9 mouse cellular contexts compared by ENCODE assay signal in genomic region chr10:77969973-77970325, GRCm38 (mm10). TPM values are rescaled to one million over a fixed set of nuclear protein-coding genes. Genes with fewer than 3 reads are reported as not detected.
DNase-seq lines count a peak whose midpoint lies in the region; ATAC-seq and TF ChIP-seq lines count a peak whose summit lies in the region.
"Had no signal": no experiment of that assay in that cellular context is flagged by ENCODE, and none has a peak within 500 bp of the region (broad histone marks: within the 10 kb centered on the region; RNA-seq: fewer than 3 reads in every experiment).

No protein-coding gene starts in this region.

- WGBS in kidney, postnatal 0 days, result 14% methylated on average over 8 of the region's 8 CpGs
- 17% methylated on average over 8 of the region's 8 CpGs for WGBS in embryonic facial prominence, embryonic 15.5 days
- 12% methylated on average over 8 of the region's 8 CpGs for WGBS in limb, embryonic 11.5 days
- WGBS in neural tube, embryonic 14.5 days, result 16% methylated on average over 8 of the region's 8 CpGs

- no peak for ATAC-seq in kidney, postnatal 0 days (replicated peaks; ENCODE audit: low FRiP score, low read depth)
- ATAC-seq in embryonic facial prominence, embryonic 15.5 days (ENCODE audit: insufficient number of reproducible peaks, low FRiP score, low TSS enrichment, low read depth), result no peak
- ATAC-seq in limb, embryonic 11.5 days (ENCODE audit: insufficient number of reproducible peaks, low FRiP score, low TSS enrichment, low read depth), result no peak; the same call in 1 of the 2 replicates
- ATAC-seq in neural tube, embryonic 14.5 days (ENCODE audit: low read depth), result peak; percentile 36; the same call in 1 of the 2 replicates
- ATAC-seq: Patski had no signal

- H3K27me3 ChIP-seq in kidney, postnatal 0 days (ENCODE audit: insufficient read depth, low read length), result 0 out of 2 replicates have a peak, but pooled peaks cover 3% of the 10 kb centered on the region
- H3K27me3 ChIP-seq in embryonic facial prominence, embryonic 15.5 days, result peaks cover 28% of the 10 kb centered on the region
- H3K27me3 ChIP-seq in limb, embryonic 11.5 days (ENCODE audit: control insufficient read depth, insufficient read depth, low read length), result peaks cover 22% of the 10 kb centered on the region
- 0 out of 2 replicates have a peak, but pooled peaks cover 3% of the 10 kb centered on the region for H3K27me3 ChIP-seq in neural tube, embryonic 14.5 days (ENCODE audit: control insufficient read depth, insufficient read depth, low read length)

- peak overlapping the region; percentile 50 for H3K4me2 ChIP-seq in kidney, postnatal 0 days (ENCODE audit: low read length)
- H3K4me2 ChIP-seq in embryonic facial prominence, embryonic 15.5 days (replicated peaks), result peak overlapping the region; percentile 58
- H3K4me2 ChIP-seq in limb, embryonic 11.5 days (ENCODE audit: low read depth, severe bottlenecking), result peak overlapping the region; percentile 52
- peak overlapping the region; percentile 71 for H3K4me2 ChIP-seq in neural tube, embryonic 14.5 days (ENCODE audit: low read depth, low read length)

- H3K27ac ChIP-seq in kidney, postnatal 0 days, result no peak overlapping the region
- H3K27ac ChIP-seq in embryonic facial prominence, embryonic 15.5 days (replicated peaks), result no peak overlapping the region
- H3K27ac ChIP-seq in limb, embryonic 11.5 days (replicated peaks; ENCODE audit: low read depth, low read length), result no peak overlapping the region
- H3K27ac ChIP-seq in neural tube, embryonic 14.5 days (ENCODE audit: low read depth, low read length), result no peak overlapping the region

- no peak for DNase-seq in kidney, postnatal 0 days (ENCODE audit: low spot score)
- no peak for DNase-seq in kidney, adult 18-20 months
- DNase-seq in limb, embryonic 11.5 days (ENCODE audit: low spot score), result no peak
- DNase-seq in retina, postnatal 1 day, result no peak
- DNase-seq in thymus, postnatal 14 days, result no peak
- no peak for DNase-seq in adrenal gland, adult (ENCODE audit: inconsistent age in 2 of 2, low spot score in 1 of 2)

- no peaks in the 10 kb centered on the region for H3K9me3 ChIP-seq in kidney, postnatal 0 days (replicated peaks; ENCODE audit: low read length)
- no peaks in the 10 kb centered on the region for H3K9me3 ChIP-seq in embryonic facial prominence, embryonic 15.5 days (replicated peaks)
- H3K9me3 ChIP-seq in limb, embryonic 11.5 days (ENCODE audit: control insufficient read depth, low read length), result no peaks in the 10 kb centered on the region
- H3K9me3 ChIP-seq in neural tube, embryonic 14.5 days (ENCODE audit: control insufficient read depth, low read length), result no peaks in the 10 kb centered on the region

- no peaks in the 10 kb centered on the region for H3K36me3 ChIP-seq in kidney, postnatal 0 days (ENCODE audit: insufficient read depth, low read length)
- H3K36me3 ChIP-seq in embryonic facial prominence, embryonic 15.5 days, result no peaks in the 10 kb centered on the region
- no peaks in the 10 kb centered on the region for H3K36me3 ChIP-seq in limb, embryonic 11.5 days (ENCODE audit: control insufficient read depth, insufficient read depth, low read length)
- H3K36me3 ChIP-seq in neural tube, embryonic 14.5 days (ENCODE audit: control insufficient read depth, insufficient read depth, low read length), result no peaks in the 10 kb centered on the region

- no peak overlapping the region; the same call in 1 of the 2 replicates for H3K4me3 ChIP-seq in kidney, postnatal 0 days (replicated peaks; ENCODE audit: low read depth, low read length)
- peak overlapping the region; percentile 32 for H3K4me3 ChIP-seq in embryonic facial prominence, embryonic 15.5 days (replicated peaks)
- H3K4me3 ChIP-seq in limb, embryonic 11.5 days (ENCODE audit: low read depth, low read length), result peak overlapping the region; percentile 25
- peak overlapping the region; percentile 35 for H3K4me3 ChIP-seq in neural tube, embryonic 14.5 days (ENCODE audit: low read depth, low read length)

- 0 out of 2 replicates have a peak, but pooled peaks cover 4% of the 10 kb centered on the region for H3K4me1 ChIP-seq in kidney, postnatal 0 days (replicated peaks; ENCODE audit: insufficient read depth, low read length)
- peaks cover 10% of the 10 kb centered on the region for H3K4me1 ChIP-seq in embryonic facial prominence, embryonic 15.5 days
- H3K4me1 ChIP-seq in limb, embryonic 11.5 days (ENCODE audit: control insufficient read depth, insufficient read depth, low read length), result no peaks in the 10 kb centered on the region
- peaks cover 8% of the 10 kb centered on the region for H3K4me1 ChIP-seq in neural tube, embryonic 14.5 days (ENCODE audit: control insufficient read depth, insufficient read depth, low read length)

- TF ChIP-seq CTCF in kidney, postnatal 0 days (IDR thresholded peaks at IDR 0.05; ENCODE audit: low read depth), result no peak

- H3K9ac ChIP-seq in kidney, postnatal 0 days (ENCODE audit: low read depth, low read length), result no peak overlapping the region
- no peak overlapping the region for H3K9ac ChIP-seq in embryonic facial prominence, embryonic 15.5 days
- peak overlapping the region; percentile 37 for H3K9ac ChIP-seq in limb, embryonic 11.5 days (ENCODE audit: low read length)
- H3K9ac ChIP-seq in neural tube, embryonic 14.5 days (replicated peaks; ENCODE audit: low read depth, low read length), result peak overlapping the region; percentile 46

RNA-seq across cellular contexts. Expression of gene Trpm2, which starts 0.4 kb away (rescaled TPM):
- polyA plus RNA-seq in kidney, postnatal 0 days (2015; fragmentation: Nextera tagmentation; extraction: Ambion mirVana), result 0.20 and 0.40 TPM in 2 replicates
- 0.60 and 0.79 TPM in 2 replicates for polyA plus RNA-seq in embryonic facial prominence, embryonic 15.5 days (2015; fragmentation: Nextera tagmentation; extraction: Ambion mirVana)
- polyA plus RNA-seq in limb, embryonic 11.5 days (2014; fragmentation: Nextera tagmentation; extraction: Ambion mirVana), result 0.10 and 0.27 TPM in 2 replicates
- 6.0 and 9.2 TPM in 2 replicates for polyA plus RNA-seq in neural tube, embryonic 14.5 days (2014; fragmentation: Nextera tagmentation; extraction: Ambion mirVana)

RNA-seq across cellular contexts. Expression of gene 1810043G02Rik, which starts 8.4 kb away (rescaled TPM):
- polyA plus RNA-seq in kidney, postnatal 0 days (2015; fragmentation: Nextera tagmentation; extraction: Ambion mirVana), result 29.8 and 32.0 TPM in 2 replicates
- 31.0 and 32.7 TPM in 2 replicates for polyA plus RNA-seq in embryonic facial prominence, embryonic 15.5 days (2015; fragmentation: Nextera tagmentation; extraction: Ambion mirVana)
- polyA plus RNA-seq in limb, embryonic 11.5 days (2014; fragmentation: Nextera tagmentation; extraction: Ambion mirVana), result 29.5 and 31.0 TPM in 2 replicates
- polyA plus RNA-seq in neural tube, embryonic 14.5 days (2014; fragmentation: Nextera tagmentation; extraction: Ambion mirVana), result 41.3 and 52.6 TPM in 2 replicates

RNA-seq across cellular contexts. Expression of gene Pfkl, which starts 39.9 kb away (rescaled TPM):
- 78.8 and 86.6 TPM in 2 replicates for polyA plus RNA-seq in kidney, postnatal 0 days (2015; fragmentation: Nextera tagmentation; extraction: Ambion mirVana)
- 129 and 148 TPM in 2 replicates for polyA plus RNA-seq in embryonic facial prominence, embryonic 15.5 days (2015; fragmentation: Nextera tagmentation; extraction: Ambion mirVana)
- polyA plus RNA-seq in limb, embryonic 11.5 days (2014; fragmentation: Nextera tagmentation; extraction: Ambion mirVana), result 157 and 161 TPM in 2 replicates
- polyA plus RNA-seq in neural tube, embryonic 14.5 days (2014; fragmentation: Nextera tagmentation; extraction: Ambion mirVana), result 83.2 and 93.9 TPM in 2 replicates

Comparison
In these comparisons a context has a peak if more than half of its experiments do, and no peak if none do; other contexts are left out.
1. H3K9ac ChIP-seq: peak in limb, embryonic 11.5 days (single experiment) and neural tube, embryonic 14.5 days (single experiment); none in kidney, postnatal 0 days (single experiment) and embryonic facial prominence, embryonic 15.5 days (single experiment).
2. Peak in every context shown above with its lines, with median percentiles within 50 percentile points of each other: H3K4me2 ChIP-seq.